Mouse (Mus musculus) regulatory T cell (primary cell): ENCODE results near the gene Sik1.

Experiments
- in situ Hi-C: fragments of 300-600 bp; cut with MboI, MseI; formaldehyde crosslinking; loops from one replicate; pipeline ENCODE4 v1.15.1; 2025; ENCODE audit warnings: high pct_unique_total_duplicates

The Sik1 gene

DNA sequence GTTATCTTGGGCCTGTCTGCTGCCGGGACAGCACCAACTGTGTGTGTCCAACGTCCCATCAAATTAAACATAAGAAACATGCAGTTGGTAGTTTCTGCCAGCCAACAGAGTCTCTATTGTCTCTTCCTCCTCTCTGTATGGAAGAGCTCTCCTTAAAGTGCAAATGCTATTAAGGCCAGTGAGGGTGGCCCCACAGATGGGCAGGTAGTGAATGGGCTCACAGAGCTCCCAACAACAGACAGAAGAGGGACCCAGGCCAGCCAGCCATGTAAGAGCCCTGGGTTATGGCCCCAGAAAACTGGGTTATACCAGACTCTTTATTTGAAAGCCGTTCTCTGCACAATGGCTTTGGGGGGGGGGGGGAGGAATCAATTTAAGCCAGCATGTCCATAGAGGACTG, 21.2 kb upstream of the Sik1 start:
- in situ Hi-C loops, result no loop called here

DNA sequence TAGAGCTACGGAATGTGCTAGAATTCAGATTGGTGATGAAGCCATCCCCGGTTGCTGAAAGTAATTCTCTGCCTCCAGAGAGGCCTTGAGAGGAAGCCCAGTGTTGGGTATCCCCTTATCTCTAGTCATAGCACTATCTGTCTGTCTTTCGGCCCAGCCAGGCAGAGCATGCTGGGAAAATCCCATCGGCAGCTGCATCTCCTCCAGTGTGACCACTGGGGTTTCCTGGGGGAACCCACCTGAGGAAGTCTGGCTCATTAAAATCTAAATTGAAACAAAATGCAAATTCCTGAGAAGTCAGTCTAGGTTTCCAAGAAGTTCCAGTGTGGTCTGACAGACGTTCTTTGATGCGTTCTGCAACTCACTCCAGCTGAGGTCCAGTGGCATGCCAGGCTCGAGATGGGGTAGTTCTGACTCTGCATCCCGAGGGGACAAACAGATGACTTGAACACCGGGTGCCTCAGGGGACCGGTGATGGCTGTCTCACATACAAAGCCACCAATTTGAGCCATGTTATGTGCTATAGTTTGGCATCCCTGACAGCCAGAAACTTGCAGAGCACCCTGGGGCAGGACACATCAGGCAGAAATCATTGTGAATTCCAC, 19.8 kb upstream of the Sik1 start:
- in situ Hi-C loops, result no loop called here

DNA sequence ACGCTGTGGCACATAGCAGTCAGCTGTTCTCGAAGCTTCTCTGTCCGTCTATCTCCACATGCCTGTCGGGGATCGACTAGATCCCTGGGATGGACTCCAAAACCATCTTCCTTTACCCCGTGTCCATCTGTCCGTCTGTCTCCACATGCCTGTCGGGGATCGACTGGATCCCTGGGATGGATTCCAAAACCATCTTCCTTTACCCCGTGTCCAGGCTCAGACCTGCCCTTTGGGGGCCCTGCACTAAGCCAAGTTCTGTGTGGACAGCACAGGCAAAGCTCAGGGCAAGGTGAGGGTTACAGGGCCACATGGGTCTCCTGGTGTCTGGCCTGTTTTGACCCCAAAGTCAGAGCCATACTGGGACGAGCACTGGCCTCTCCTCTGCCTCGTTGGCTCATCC, 19.1 kb upstream of the Sik1 start:
- in situ Hi-C loops, result no loop called here

DNA sequence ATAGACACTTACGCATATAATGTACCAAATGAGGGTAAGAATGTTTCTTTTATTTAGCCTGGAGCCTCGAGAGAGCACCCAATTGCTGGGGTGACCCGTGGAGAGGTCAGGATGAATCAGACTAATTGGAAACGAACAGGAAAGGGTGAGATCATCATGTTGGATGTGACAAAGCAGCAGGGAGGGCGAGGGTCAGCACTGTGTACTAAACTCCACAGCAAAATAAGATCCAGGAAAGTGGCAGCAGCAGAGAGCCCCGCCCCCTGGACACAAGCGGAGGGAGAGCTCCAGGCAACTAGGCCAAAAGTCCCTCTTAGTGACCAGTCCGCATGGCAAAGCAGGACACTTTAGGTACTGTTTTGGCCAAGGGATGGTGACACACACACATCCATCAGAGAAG, 18.4 kb upstream of the Sik1 start:
- in situ Hi-C loops, result no loop called here

DNA sequence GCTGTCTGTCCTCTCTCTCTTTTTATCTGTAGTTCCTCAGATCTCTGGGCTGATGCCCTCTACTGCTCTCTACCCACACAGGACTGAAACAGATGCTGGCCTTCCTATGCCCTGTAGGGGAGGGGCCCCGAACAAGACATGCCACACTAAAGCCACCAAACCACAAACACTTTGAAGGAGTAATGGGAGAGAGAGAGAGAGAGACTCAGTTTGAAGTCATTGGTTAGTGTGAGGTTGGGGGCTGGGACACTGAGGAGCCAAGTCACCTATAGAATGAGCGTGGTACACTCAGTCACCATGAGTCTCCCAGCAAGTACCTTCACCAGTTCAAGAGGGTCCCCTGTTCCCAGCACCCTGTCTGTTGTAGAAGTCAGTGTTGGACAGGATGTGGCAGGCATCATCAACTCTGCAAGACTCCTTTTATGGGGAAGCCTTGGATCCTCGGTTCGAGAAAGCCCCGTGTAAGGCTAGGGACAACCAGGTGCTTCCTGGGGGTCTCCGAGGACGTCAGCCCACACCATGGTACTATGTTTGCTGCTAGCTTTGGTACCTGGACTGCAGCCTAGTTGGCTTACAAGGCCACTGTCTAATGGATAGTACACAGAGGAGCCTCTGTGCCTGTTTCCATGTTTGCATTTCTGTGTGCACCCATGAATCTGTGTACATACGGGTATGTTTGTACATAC, 17.7 kb upstream of the Sik1 start:
- in situ Hi-C loops, result no loop called here

DNA sequence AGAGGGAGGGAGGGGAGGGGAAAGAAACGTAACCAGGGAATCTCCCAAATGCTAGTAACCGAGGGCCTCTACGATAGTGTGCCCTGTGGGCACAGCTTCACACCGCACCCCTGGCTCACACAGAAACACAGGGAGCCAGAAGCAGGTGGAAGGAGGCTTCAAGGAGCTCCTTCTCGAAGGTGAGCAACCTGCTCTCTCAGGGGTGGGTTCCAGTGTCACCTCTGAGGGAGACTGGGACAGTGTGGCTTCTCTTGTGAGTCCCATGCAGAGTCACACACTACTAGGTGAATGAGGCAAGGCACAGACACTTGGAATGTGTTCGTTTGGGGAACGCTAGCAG, 17.2 kb upstream of the Sik1 start:
- in situ Hi-C loops, result no loop called here

DNA sequence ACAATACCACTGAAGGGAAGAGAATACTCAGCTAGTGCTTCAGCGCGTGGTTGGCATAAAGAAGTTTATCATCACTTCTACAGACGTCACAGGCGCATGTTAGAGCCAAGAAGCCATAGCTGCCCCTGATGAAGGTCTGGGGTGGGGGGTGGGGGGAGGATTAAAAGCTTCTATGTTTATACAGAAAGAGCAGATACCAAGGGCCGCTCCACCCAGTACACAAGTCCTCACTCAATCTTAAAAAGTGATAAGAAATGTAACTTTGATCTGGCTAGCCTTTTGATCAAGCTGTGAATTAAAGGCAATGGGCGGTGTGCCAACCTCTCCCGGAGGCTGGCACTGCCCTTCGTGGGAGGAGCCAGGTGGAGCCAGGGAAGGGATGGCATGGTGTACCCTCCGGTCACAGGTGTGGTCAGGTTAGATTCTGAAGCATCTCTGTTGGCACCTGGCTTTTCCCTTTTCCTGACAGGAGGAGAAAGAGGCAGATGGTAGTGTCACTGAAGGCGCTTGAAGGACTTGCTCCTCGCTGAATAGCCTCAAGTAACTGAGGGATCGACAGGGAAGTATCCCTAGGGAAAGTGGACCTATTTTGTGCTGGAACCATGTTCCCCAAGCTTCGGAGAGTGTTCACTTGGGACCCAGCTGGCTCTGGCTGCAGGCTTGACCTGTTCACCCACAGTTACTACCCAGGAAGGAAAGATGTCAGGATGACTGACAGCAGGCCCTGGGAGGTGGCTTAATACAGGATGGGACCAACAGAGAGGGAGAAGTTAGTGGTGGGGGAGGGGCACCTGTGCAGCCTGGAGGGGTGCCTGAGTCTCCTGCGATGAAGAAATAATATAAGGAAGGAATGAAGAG, 16.6 kb upstream of the Sik1 start:
- in situ Hi-C loops, result no loop called here

DNA sequence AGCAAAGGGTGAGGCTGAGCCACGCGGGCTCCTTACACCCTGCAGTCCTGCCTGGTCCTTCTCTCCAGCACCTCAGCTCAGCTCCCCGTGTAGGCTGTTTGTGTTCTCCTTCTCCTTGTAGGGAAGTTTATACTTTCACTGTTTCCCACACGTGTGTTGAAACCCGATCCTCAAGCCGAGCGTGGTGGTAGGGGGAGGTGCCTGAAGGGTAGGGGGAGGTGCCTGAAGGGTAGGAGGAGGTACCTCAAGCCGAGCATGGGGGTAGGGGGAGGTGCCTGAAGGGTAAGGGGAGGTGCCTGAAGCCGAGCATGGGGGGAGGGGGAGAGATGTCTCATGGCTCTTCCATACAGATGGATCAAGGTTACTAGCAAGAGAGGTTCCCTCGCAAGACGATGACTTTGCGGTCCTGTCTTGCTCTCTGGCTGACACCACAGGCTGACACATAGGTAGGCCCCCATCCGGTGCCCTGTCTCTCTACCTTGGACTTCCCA, 15.4 kb upstream of the Sik1 start:
- in situ Hi-C loops, result no loop called here

DNA sequence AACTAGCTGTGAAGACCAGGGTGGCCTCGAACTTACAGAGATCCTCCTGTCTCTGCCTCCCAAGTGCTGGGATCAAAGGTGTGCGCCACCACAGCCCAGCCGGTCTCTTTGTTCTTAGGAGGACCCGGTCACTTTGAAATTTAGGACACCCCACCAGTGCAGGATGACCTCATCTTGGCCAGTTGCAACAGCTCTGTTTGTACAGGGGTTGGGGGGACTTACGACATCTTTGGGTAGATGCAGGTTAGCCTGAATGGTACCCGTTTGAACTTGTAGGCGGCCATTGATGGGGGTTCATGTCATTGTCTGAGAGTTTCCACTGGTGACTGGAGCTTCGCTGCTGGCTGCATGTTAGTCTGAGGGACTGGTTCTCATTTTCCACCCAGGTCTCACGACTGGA, 14.8 kb upstream of the Sik1 start:
- in situ Hi-C loops, result no loop called here

DNA sequence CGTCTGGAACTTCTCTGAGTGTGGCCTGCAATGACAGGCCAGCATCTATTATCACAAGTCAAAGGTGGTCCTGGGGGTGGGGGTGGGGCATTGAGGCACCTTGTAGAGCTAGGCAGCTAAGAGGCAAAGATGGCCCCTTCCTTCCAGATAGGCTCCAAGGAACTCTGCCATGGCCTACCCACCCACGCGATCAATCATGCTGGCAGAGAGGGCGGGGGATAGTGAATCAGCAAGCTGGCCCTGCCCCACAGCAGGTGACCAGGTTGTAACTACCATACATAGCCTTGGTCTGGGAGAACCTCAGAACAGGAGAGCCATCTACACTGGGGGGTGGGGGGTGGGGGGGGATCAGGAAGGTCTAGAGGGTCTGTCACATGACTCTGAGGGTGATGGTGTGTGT, 12.5 kb upstream of the Sik1 start:
- in situ Hi-C loops, result no loop called here

DNA sequence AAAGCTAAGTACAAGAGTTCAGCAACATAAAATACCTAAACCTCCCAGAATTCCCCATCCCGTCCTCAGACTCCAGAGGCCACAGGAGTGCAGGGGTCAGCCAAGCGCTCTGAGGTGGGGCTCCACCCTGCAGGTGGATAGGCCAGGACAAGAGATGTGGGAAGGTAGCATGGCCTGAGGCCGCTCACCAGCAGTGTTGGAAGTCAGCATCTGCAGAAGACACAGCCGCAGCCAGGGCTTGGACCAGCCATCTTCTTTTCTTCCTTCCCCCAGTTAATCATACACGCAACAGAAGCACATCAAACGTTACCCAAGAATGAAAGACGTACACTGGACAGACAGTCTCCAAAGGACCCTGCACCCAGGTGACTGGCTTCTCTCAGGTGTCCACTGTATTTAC, 11.5 kb upstream of the Sik1 start:
- in situ Hi-C loops, result no loop called here

DNA sequence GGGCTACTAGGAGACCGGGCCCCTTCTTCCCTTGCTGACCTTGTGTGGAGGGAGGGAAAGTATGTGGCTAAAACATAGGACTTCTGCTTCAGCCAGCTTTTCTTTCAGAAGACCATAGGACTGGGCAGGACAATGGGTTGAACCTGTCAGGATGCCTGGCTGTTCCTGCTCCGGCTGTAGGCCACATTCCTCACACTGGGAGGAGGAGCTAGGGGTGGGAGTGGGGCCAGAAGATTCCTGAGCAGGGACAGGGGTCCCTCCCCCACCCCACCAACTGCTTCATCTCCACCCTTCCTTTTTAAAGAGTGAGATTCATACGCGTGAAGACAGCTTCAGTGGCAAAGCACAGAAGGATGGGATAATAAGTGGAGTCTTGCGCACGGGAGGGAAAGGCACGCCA, 10.0 kb upstream of the Sik1 start:
- in situ Hi-C loops, result no loop called here

DNA sequence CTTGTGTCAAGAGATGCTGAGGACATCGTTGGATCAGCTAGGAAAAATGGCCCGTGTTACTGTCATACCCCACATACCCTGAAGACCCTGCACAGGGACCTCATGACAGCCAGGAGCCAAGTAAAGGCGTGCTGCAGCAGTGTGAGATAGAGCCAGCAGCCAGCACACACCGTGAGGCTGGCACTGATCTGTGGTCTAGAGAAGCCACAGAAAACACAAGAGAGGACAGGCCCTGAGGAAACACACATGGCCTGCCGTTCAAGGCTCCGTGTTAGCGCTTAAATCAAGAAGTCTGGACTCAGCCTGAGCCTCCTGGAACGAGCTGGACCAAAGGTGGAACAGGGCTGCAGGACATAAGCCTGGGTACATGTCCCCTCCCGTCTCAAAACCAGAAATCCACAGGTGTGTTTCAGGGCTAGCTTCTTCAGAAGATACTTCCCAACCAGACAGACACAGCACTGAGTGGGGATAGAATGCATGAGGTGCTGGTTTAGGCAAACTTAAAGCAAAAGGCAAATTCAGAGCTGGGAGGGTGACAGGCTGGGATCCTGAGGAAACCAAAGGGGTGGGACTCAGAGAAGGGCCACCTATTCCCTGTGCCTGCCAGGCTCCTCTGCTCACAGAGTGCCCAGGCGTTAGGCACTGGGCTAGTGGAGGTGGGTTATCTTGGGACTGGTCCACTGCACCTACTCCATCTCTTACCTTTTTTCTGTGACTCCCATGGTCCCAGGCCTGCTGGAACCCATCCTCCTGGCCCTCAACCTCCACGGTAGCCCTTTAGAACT, 9.3 kb upstream of the Sik1 start:
- in situ Hi-C loops, result no loop called here

DNA sequence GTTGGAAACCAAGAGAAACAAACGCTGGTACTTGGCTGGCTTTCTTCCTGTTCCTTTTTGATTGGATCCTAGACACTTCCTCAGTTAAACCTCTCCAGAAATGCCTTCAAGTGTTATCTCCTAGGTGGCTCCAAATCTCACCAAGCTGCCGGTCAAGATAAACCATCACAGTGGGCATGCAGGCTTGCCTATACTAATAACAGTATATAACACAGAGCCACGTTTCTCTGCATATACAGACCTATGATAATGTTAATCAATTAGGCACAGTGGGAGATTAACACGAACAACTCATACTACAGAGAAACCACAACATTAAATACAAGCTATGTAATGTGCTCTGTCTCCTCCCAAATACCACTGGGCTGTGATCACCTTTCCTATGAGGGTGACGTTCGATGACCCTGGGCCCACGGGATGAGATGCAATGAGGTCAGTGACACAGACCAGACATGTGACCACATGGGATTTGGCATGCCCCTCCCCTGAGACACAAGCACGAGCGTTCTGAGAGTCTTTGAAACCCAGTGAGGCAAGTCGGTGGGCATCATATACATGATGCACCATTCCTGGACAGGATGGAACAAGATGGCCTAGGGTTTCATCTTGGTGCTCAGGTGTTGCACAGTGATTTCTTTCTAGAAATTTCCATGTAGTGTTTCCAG, 7.7 kb upstream of the Sik1 start:
- in situ Hi-C loops, result no loop called here

DNA sequence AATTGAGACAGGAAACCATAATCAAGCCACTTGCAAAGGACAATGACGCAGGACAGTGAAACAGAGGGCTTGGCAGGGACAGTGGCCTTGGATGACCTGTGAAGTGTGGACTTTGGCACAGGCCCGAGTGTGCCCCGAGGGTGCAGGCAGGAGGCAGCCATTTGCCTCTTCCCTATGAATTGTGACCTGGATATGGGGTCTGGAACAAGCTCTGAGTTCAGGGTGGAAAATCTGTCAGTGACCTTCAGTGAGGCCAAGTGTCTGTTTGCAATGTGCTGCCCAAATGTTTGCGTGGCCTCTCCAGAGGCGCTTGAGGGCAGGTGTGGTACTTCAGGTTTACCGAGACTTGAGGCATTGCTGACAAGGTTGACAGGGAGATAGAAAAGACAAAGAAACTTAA, 6.5 kb upstream of the Sik1 start:
- in situ Hi-C loops, result no loop called here

DNA sequence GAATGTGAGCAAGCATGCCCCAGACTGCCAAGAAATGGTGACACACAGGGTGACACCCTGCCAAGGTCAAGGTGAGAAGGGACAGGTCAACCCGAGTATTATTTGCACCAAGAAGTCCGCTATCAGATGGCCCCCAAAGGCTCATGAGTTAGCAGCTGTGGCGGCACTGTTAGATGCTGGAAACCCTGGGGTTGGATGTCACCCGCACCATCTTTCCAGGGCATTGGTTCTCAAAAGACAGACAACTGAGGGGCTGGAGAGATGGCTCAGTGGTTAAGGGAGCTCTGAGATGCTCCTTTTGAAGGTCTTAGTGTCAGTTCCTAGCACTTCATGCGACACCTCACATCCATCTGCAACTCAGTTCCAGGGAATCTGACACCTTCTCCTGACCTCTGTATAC, 6.1 kb upstream of the Sik1 start:
- in situ Hi-C loops, result no loop called here

DNA sequence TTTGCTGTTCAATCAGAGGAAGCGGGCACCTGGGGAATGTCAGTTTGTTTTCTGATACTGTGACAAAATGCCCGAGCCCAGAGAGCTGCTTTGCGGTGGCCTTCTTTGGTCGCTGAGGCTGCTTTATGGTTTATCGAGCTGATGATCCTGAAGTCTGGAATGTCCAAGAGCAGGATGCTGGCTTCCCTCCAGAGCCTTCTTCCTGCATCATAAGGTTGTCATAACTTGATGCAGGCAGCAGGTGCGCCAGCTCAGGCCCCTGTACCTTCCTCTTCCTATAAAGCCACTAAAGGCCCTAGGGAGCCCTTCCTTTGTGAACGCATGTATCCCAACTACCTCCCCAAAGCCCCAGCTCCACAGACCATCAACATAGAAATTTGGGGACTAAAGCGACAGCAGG, 5.3 kb upstream of the Sik1 start:
- in situ Hi-C loops, result no loop called here

DNA sequence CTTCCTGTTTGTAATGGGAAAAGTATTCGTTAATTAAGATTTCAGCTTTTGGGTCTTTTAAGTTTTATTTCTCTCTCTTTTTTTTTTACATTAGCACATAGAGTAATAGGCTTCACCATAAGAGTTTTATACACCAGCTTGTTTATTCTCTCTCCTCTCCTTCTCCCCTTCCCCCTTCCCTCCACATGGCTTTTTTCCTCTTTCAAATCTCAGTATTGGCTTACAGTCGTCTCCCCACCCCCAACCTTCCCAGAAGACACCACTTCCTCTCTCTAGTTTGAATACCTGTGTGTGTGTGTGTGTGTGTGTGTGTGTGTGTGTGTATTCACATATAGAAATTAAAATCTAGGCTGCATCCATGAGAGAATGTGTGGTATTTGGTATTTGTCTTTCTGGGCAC, 3.8 kb upstream of the Sik1 start:
- in situ Hi-C loops, result loop anchor here (5.0 kb wide), 1 partner anchor 167 kb away; no protein-coding TSS in a partner anchor

DNA sequence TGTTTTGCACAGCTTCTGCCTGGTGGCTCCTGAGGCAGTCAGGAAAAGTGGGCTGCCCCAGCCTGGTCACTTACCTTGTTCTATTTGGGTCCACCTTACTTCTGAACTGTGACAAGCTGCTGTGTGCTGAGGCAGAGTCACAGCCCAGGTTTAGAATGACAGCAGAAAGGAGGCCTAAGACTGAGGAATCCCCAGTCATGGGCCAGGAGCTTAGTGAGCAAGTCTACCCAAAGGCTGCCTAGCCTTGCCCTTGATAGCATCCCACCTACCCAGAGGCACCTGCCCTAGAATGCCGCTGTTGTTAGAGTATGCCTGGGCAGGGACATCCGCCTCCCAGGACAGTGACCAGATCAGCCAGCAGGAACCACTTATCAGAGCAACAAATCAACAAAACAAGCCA, 3.2 kb upstream of the Sik1 start:
- in situ Hi-C loops, result loop anchor here (5.0 kb wide), 1 partner anchor 166 kb away; no protein-coding TSS in a partner anchor

DNA sequence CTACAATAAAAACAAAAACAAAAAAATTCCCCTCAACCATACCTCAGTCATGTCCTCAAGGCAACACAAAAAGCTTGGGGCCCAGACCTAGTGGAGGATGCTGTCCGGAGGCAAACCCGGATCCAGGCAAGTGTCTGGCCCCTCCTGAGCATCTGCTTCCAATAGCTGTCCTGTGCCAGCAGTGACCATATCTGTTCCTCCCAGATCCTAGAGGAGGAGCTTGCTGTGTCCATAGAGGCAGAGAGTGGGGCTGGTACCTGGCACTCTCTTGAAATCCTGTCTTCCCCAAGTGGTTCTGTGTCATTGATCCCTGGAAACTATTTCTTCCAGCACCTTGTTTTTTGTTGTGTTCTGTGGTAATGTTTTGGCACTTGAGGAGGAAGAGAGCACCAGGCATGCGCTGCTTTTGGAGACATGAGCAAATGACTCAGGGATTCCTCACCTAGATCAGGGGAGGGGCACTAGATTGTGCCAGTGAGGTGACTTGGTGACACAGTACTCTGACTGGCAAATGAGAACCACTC, 2.4 kb upstream of the Sik1 start:
- in situ Hi-C loops, result loop anchor here (5.0 kb wide), 1 partner anchor 166 kb away; no protein-coding TSS in a partner anchor

DNA sequence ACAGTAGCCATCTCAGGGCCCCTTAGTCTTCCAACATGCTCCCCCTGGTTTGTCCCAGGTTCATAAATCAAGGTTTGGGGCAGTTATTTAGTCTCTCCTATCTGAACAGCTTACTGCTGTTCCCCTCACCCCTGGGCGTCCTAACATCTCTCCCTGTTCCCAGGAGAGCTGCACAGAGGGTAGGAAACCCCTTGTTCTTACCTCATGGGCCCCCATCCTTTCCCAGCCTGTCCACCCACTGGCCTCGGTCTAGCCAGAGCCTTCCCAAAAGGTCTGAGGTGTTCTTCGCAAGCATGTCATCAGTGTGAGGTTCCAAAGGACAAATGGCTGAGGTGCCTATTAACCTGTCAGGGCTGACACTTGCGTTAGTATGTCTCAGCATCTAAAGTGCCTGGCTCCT, 1.6 kb upstream of the Sik1 start:
- in situ Hi-C loops, result loop anchor here (5.0 kb wide), 1 partner anchor 165 kb away; no protein-coding TSS in a partner anchor
